Mouse (Mus musculus) liver, embryonic 14.5 days (tissue): Measurements from ENCODE around the gene Gmds.

ENCODE experiments used
- CTCF ChIP-seq: IDR thresholded peaks from 2 replicates; pipeline ENCODE4 v1.5.1; 2016; ENCODE audit warnings: antibody characterized with exemption, low read depth, control low read depth
- EP300 ChIP-seq: IDR thresholded peaks from 2 replicates; pipeline ENCODE4 v1.6.1; 2016; ENCODE audit warnings: antibody characterized with exemption, low read depth

GRCm38 (mm10) chr13:32337735-32338512 lies 616 bp downstream of the Gmds start:
- TF ChIP-seq CTCF (no peak), EP300 (no peak)
